Mouse (Mus musculus) liver, postnatal 0 days (tissue): Measurements from ENCODE around the gene Bhlha15.

Source experiments
- CTCF ChIP-seq: sonication (generic); IDR thresholded peaks from 2 replicates; pipeline ENCODE4 v1.5.1; 2016; ENCODE audit warnings: antibody characterized with exemption, low read depth
- EP300 ChIP-seq: IDR thresholded peaks from 2 replicates; pipeline ENCODE4 v1.6.1; 2016; ENCODE audit warnings: antibody characterized with exemption, low read depth, mild to moderate bottlenecking

- TF ChIP-seq EP300 (no peak), CTCF (peak; percentile 90)
Measured at GRCm38 (mm10) chr5:144214453-144214852, 24.4 kb downstream of the Bhlha15 start.
